Mouse (Mus musculus) adipocyte (in vitro differentiated cells): ENCODE measurements around the gene Nos3.
"Not testable (repeated sequence)": the region's sequence is repeated elsewhere in the genome, so short reads cannot be mapped to it uniquely, and the experiment has no call there.

Source experiments
- DNase-seq: peaks from one replicate; pipeline ENCODE4 v3.0.0-alpha.2; 2016; ENCODE audit warnings: low spot score

Gene Nos3

GRCm38 (mm10) chr5:24374666-24375328 is 10.2 kb downstream of the Nos3 start:
- DNase-seq: peak; percentile 53

GRCm38 (mm10) chr5:24378700-24379099 is 14.1 kb downstream of the Nos3 start:
- no peak for DNase-seq

GRCm38 (mm10) chr5:24379501-24379900 is 14.9 kb downstream of the Nos3 start:
- DNase-seq: no peak

- DNase-seq: no peak
Observed at GRCm38 (mm10) chr5:24380499-24380898, 15.9 kb downstream of the Nos3 start.

- no peak for DNase-seq
Observed at GRCm38 (mm10) chr5:24381486-24381885, 16.9 kb downstream of the Nos3 start.

GRCm38 (mm10) chr5:24381988-24382387 is 17.4 kb downstream of the Nos3 start:
- no peak for DNase-seq

GRCm38 (mm10) chr5:24383026-24383859 is 18.6 kb downstream of the Nos3 start:
- DNase-seq: peak; percentile 31

GRCm38 (mm10) chr5:24384407-24384806 is 19.8 kb downstream of the Nos3 start:
- DNase-seq: no peak

GRCm38 (mm10) chr5:24385374-24385773 is 20.8 kb downstream of the Nos3 start:
- DNase-seq: no peak

- no peak for DNase-seq
Observed at GRCm38 (mm10) chr5:24385887-24386550, 21.4 kb downstream of the Nos3 start.

GRCm38 (mm10) chr5:24387264-24388241 is 22.9 kb downstream of the Nos3 start:
- DNase-seq: no peak

GRCm38 (mm10) chr5:24388246-24388915 is 23.8 kb downstream of the Nos3 start:
- DNase-seq: no peak

GRCm38 (mm10) chr5:24389011-24389657 is 24.5 kb downstream of the Nos3 start:
- peak; percentile 38 for DNase-seq

GRCm38 (mm10) chr5:24389658-24390020 is 25.0 kb downstream of the Nos3 start:
- no peak for DNase-seq

- no peak for DNase-seq
Observed at GRCm38 (mm10) chr5:24391864-24392263, 27.3 kb downstream of the Nos3 start, which contains the start of gene Atg9b. Gene Atg9b, minus strand, starts transcription at chr5:24392143.

- no peak for DNase-seq
Observed at GRCm38 (mm10) chr5:24392724-24393123, 28.1 kb downstream of the Nos3 start.

GRCm38 (mm10) chr5:24393392-24393997 is 28.9 kb downstream of the Nos3 start, which contains the start of gene Abcb8:
Gene Abcb8, plus strand, starts transcription at chr5:24393663.
- DNase-seq: peak; percentile 95

- DNase-seq: peak; percentile 98
Observed at GRCm38 (mm10) chr5:24394165-24394894, 29.7 kb downstream of the Nos3 start.

GRCm38 (mm10) chr5:24396254-24396653 is 31.6 kb downstream of the Nos3 start:
- not testable (repeated sequence) for DNase-seq
